Mouse (Mus musculus): ENCODE results near the gene Pdzd7. TPM values are rescaled to one million over a fixed set of nuclear protein-coding genes. Genes with fewer than 3 reads are reported as not detected.

Pdzd7 gene
- polyA plus RNA-seq, 1 experiment from 2014 or later = 0.33 TPM

DNA sequence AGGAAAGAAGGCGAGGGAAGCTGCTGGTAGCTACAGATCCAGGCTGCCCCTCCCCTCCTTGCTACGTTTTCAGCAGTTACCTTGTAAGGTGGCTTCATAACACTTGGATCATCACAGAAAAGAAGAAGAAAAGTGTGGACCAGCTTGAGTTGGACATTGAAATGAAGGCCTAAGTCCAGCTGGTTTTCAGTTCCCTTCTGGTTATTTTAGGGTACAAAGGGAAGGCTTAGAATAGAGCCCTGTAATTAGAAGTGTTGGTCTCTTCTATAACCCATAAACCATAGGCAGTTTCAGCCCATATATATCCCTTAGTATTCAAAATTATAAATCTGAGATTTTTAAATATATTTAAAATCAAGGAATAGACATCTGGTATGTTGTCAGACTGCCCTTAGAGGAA lies 64.7 kb downstream of the Pdzd7 start:
- Histone ChIP-seq H3K4me1 (replicated peaks; ENCODE audit: control insufficient read depth, insufficient read depth) (no peaks in the 10 kb centered on the region), H3K36me3 (ENCODE audit: control insufficient read depth, insufficient read depth, low read length) (peaks cover 14% of the 10 kb centered on the region; the same call in 1 of the 2 replicates), H3K9me3 (ENCODE audit: control insufficient read depth, low read length) (no peaks in the 10 kb centered on the region), H3K27ac (replicated peaks) (no peak overlapping the region), H3K4me2 (replicated peaks; ENCODE audit: low read depth) (no peak overlapping the region), H3K9ac (ENCODE audit: low read length) (no peak overlapping the region), H3K4me3 (ENCODE audit: low read depth, low read length) (no peak overlapping the region), H3K27me3 (ENCODE audit: control insufficient read depth, insufficient read depth, low read length) (no peaks in the 10 kb centered on the region)
- TF ChIP-seq CTCF (IDR thresholded peaks at IDR 0.05; ENCODE audit: low read depth) (no peak), EP300 (optimal IDR thresholded peaks at IDR 0.05) (no peak)
- ATAC-seq (ENCODE audit: low FRiP score, low TSS enrichment) (no peak), DNase-seq (ENCODE audit: low spot score) (no peak)
- 58% methylated on average over 2 of the region's 2 CpGs for WGBS

DNA sequence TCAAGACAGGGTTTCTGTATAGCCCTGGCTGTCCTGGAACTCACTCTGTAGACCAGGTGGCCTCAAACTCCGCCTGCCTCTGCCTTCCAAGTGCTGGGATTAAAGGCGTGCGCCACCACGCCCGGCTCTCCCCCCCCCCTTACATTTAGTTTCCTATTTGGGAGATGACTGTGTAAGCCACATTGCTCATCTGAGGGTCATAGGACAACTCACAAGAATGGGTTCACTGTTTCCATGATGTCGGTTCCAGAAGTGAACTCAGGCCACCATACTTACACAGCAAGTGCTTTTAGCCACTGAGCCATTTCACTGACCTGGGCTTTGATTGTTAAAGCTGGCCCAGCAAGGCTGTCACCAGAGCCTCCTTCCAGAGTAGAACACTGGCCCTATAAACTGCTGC lies 68.4 kb downstream of the Pdzd7 start:
- TF ChIP-seq CTCF (IDR thresholded peaks at IDR 0.05; ENCODE audit: low read depth) = no peak
- no peak for TF ChIP-seq EP300 (optimal IDR thresholded peaks at IDR 0.05)
- no peak overlapping the region for H3K4me2 ChIP-seq (replicated peaks; ENCODE audit: low read depth)
- no peak overlapping the region for H3K9ac ChIP-seq (ENCODE audit: low read length)
- peaks cover 24% of the 10 kb centered on the region; the same call in 1 of the 2 replicates for H3K36me3 ChIP-seq (ENCODE audit: control insufficient read depth, insufficient read depth, low read length)
- no peaks in the 10 kb centered on the region for H3K4me1 ChIP-seq (replicated peaks; ENCODE audit: control insufficient read depth, insufficient read depth)
- H3K27ac ChIP-seq (replicated peaks) = no peak overlapping the region
- H3K4me3 ChIP-seq (ENCODE audit: low read depth, low read length) = no peak overlapping the region
- no peaks in the 10 kb centered on the region for H3K9me3 ChIP-seq (ENCODE audit: control insufficient read depth, low read length)
- WGBS = 72% methylated on average over 6 of the region's 6 CpGs
- ATAC-seq (ENCODE audit: low FRiP score, low TSS enrichment) (no peak), DNase-seq (ENCODE audit: low spot score) (no peak)
- no peaks in the 10 kb centered on the region for H3K27me3 ChIP-seq (ENCODE audit: control insufficient read depth, insufficient read depth, low read length)

Other genes starting within 250 kb of the Pdzd7 start
- 9.3 and 9.8 TPM in 2 replicates for gene Slf2, start 114.6 kb downstream of the Pdzd7 start, polyA plus RNA-seq (2015; fragmentation: Nextera tagmentation; extraction: Ambion mirVana)
- gene Sema4g, start 56.6 kb downstream of the Pdzd7 start, polyA plus RNA-seq (2015; fragmentation: Nextera tagmentation; extraction: Ambion mirVana) = 1.4 and 1.8 TPM in 2 replicates
- 7.9 and 8.5 TPM in 2 replicates for gene Twnk, start 40.1 kb downstream of the Pdzd7 start, polyA plus RNA-seq (2015; fragmentation: Nextera tagmentation; extraction: Ambion mirVana)
- 67.2 and 67.3 TPM in 2 replicates for gene Mrpl43, start 39.3 kb downstream of the Pdzd7 start, polyA plus RNA-seq (2015; fragmentation: Nextera tagmentation; extraction: Ambion mirVana)
- gene Lzts2, start 31.3 kb downstream of the Pdzd7 start, polyA plus RNA-seq (2015; fragmentation: Nextera tagmentation; extraction: Ambion mirVana) = 40.1 and 45.0 TPM in 2 replicates
- 26.7 and 29.7 TPM in 2 replicates for gene Sfxn3, start 1.8 kb upstream of the Pdzd7 start, polyA plus RNA-seq (2015; fragmentation: Nextera tagmentation; extraction: Ambion mirVana)
- gene Kazald1, start 29.5 kb upstream of the Pdzd7 start, polyA plus RNA-seq (2015; fragmentation: Nextera tagmentation; extraction: Ambion mirVana) = 3.0 and 3.8 TPM in 2 replicates
- not detected in 2 replicates for gene Tlx1, start 105.0 kb upstream of the Pdzd7 start, polyA plus RNA-seq (2015; fragmentation: Nextera tagmentation; extraction: Ambion mirVana)
- 0.04 TPM in 1 of 2 replicates, not detected in the other for gene Lbx1, start 190.1 kb upstream of the Pdzd7 start, polyA plus RNA-seq (2015; fragmentation: Nextera tagmentation; extraction: Ambion mirVana)